Mouse (Mus musculus) kidney, embryonic 14.5 days (tissue): ENCODE data around the gene Clic3. TPM values are rescaled to one million over a fixed set of nuclear protein-coding genes. Genes with fewer than 3 reads are reported as not detected.

Experiments used
- ATAC-seq: fragments of 200-750 bp; cut with Nextera tagmentation; 2 replicates; pipeline ENCODE4 v1.8.0; 2017; ENCODE audit warnings: moderate number of reproducible peaks, mild to moderate bottlenecking, moderate TSS enrichment, moderate library complexity; ENCODE audit not compliant: low FRiP score, low TSS enrichment
- H3K27ac ChIP-seq: fragments of 300-500 bp; sonication (generic); 2 replicates; pipeline ENCODE4 v1.5.1; 2014; ENCODE audit warnings: low read depth, mild to moderate bottlenecking, low read length, moderate library complexity, mixed read lengths
- H3K27me3 ChIP-seq: fragments of 300-500 bp; sonication (generic); 2 replicates; pipeline ENCODE4 v1.6.1; 2014; ENCODE audit warnings: mild to moderate bottlenecking, low read length; ENCODE audit not compliant: control insufficient read depth, insufficient read depth
- H3K36me3 ChIP-seq: fragments of 300-500 bp; sonication (generic); 2 replicates; pipeline ENCODE4 v1.6.1; 2014; ENCODE audit warnings: low read length, mixed read lengths; ENCODE audit not compliant: control insufficient read depth, insufficient read depth
- H3K4me1 ChIP-seq: fragments of 300-500 bp; sonication (generic); 2 replicates; pipeline ENCODE4 v1.6.1; 2014; ENCODE audit warnings: low read length, mixed read lengths; ENCODE audit not compliant: control insufficient read depth, insufficient read depth
- H3K4me2 ChIP-seq: fragments of 300-500 bp; sonication (generic); replicated peaks from 2 replicates; pipeline ENCODE4 v1.6.1; 2014; ENCODE audit warnings: low read depth, mild to moderate bottlenecking, low read length
- H3K4me3 ChIP-seq: fragments of 300-500 bp; sonication (generic); 2 replicates; pipeline ENCODE4 v1.5.1; 2014; ENCODE audit warnings: mild to moderate bottlenecking, low read length
- H3K9ac ChIP-seq: fragments of 300-500 bp; sonication (generic); 2 replicates; pipeline ENCODE4 v1.6.1; 2014; ENCODE audit warnings: low read depth, mild to moderate bottlenecking, low read length, moderate library complexity
- H3K9me3 ChIP-seq: fragments of 300-500 bp; sonication (generic); 2 replicates; pipeline ENCODE4 v1.6.1; 2016; ENCODE audit warnings: low read length; ENCODE audit not compliant: control insufficient read depth
- WGBS: fragments of 180-500 bp; shearing (Covaris S2); extraction: QIAGEN DNeasy Blood & Tissue Kit; methylation state at CpG from one replicate; pipeline ENCODE4 v1.1.7; 2014; 5-methylcytosine and 5-hydroxymethylcytosine counted together
- polyA plus RNA-seq: library from polyadenylated mRNA; unstranded; fragments of >200 nt; fragmentation: Nextera tagmentation; extraction: Ambion mirVana; gene quantifications from 2 replicates; pipeline ENCODE4 v1.2.1, GENCODE M21; 2014

Gene Clic3
- polyA plus RNA-seq, 1 experiment from 2014 or later, result 1.2 TPM

GRCm38 (mm10) chr2:25427256-25427655 lies 29.4 kb upstream of the Clic3 start:
- no peak for ATAC-seq
- H3K27me3 ChIP-seq, result peaks cover 7% of the 10 kb centered on the region
- 90% methylated on average over 5 of the region's 5 CpGs for WGBS
- no peak overlapping the region for H3K27ac ChIP-seq
- H3K36me3 ChIP-seq, result no peaks in the 10 kb centered on the region
- no peaks in the 10 kb centered on the region for H3K9me3 ChIP-seq
- no peak overlapping the region for H3K4me2 ChIP-seq
- H3K4me3 ChIP-seq, result no peak overlapping the region
- peaks cover 16% of the 10 kb centered on the region for H3K4me1 ChIP-seq
- H3K9ac ChIP-seq, result no peak overlapping the region

GRCm38 (mm10) chr2:25428442-25429236 lies 28.0 kb upstream of the Clic3 start, which contains the start of gene Abca2:
Gene Abca2 (plus strand): TSS chr2:25428703.
- Histone ChIP-seq H3K27me3 (peaks cover 7% of the 10 kb centered on the region), H3K9ac (peak within 1 kb of the TSS; percentile 84), H3K9me3 (no peaks in the 10 kb centered on the region), H3K4me3 (peak within 1 kb of the TSS; percentile 75), H3K27ac (peak within 1 kb of the TSS; percentile 62; the same call in 1 of the 2 replicates), H3K4me2 (peak within 1 kb of the TSS; percentile 94), H3K4me1 (peaks cover 16% of the 10 kb centered on the region), H3K36me3 (no peaks in the 10 kb centered on the region)
- WGBS, result under 1% methylated on average over 54 of the region's 89 CpGs
- peak; percentile 86 for ATAC-seq

DNA sequence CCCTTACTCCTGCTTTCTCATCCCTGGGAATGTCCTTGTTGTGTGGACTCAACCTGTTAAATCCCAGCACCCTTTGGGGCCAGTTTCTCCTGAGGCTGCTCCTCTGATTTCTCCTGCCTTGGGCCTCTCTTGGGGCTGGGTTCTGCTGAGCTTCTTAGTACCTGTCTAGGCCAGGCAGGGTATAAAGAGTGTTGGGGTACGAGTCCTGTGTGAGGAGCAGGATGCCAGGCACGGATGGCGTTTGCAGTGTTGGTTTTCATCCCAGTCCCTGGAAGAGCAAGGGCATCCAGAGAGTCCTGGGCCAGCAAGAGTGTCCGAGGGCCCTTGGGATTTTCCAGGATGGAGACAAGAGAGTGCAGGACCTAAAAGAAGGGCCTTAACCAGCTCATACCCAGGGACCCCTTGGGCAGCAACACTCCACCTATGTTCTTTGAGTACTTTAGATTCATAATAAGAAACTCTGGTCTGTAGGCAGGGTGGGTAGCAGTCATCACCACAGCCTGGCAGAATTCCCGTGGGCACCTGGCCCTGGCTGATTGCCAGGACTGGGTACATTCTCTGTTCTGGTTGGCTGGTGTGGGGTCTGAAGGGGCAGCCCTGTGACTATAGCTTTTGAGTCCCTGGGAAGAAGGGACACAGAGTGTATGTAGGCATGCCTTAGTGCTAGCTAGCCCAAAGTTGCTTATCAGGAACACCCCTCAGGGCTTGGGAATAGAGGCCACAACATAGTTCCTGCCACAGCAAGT lies 27.0 kb upstream of the Clic3 start:
- peak overlapping the region; percentile 75 for H3K4me3 ChIP-seq
- no peaks in the 10 kb centered on the region for H3K9me3 ChIP-seq
- H3K27me3 ChIP-seq, result peaks cover 6% of the 10 kb centered on the region
- H3K9ac ChIP-seq, result peak overlapping the region; percentile 84
- ATAC-seq, result no peak
- no peak overlapping the region for H3K27ac ChIP-seq
- H3K4me1 ChIP-seq, result peaks cover 16% of the 10 kb centered on the region
- WGBS, result 65% methylated on average over 5 of the region's 5 CpGs
- H3K4me2 ChIP-seq, result peak overlapping the region; percentile 94
- H3K36me3 ChIP-seq, result no peaks in the 10 kb centered on the region

GRCm38 (mm10) chr2:25430395-25431233 lies 26.0 kb upstream of the Clic3 start:
- peak; percentile 60 for ATAC-seq
- no peak overlapping the region for H3K4me3 ChIP-seq
- no peak overlapping the region for H3K9ac ChIP-seq
- no peak overlapping the region for H3K27ac ChIP-seq
- no peaks in the 10 kb centered on the region for H3K36me3 ChIP-seq
- H3K9me3 ChIP-seq, result no peaks in the 10 kb centered on the region
- H3K27me3 ChIP-seq, result no peaks in the 10 kb centered on the region; the same call in 1 of the 2 replicates
- H3K4me2 ChIP-seq, result 0 out of 2 replicates have a peak overlapping the region, but pooled peaks have one; percentile 11
- 53% methylated on average over 17 of the region's 17 CpGs for WGBS
- peaks cover 16% of the 10 kb centered on the region for H3K4me1 ChIP-seq

DNA sequence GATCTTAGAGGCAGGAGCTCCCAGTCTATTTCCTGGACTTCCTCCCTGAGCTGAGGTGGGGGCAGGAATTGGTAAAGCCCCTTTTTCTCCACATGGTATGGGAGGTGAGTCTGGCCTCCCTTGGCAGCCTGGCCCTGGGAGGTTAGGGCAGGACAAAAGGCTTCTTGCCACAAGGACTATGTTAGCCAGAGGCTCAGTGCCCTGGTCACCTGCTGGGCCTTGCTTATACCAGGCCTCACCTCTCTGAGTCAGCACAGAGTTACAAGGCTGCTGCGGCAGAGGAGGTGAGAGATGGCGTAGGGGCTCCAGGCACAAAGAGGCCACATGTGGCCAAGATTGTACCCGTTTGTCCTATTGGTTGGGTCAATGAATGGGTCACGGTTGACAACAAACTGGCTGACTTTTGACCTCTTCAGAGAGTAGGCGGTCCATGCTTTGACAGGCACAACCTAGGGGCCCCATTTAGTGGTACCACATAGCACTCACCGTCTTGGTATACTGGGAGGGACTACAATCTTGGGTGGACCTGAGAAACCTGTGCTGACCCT lies 25.3 kb upstream of the Clic3 start:
- H3K36me3 ChIP-seq, result 0 out of 2 replicates have a peak, but pooled peaks cover 3% of the 10 kb centered on the region
- no peak overlapping the region for H3K9ac ChIP-seq
- 67% methylated on average over 6 of the region's 6 CpGs for WGBS
- H3K27ac ChIP-seq, result no peak overlapping the region
- H3K9me3 ChIP-seq, result no peaks in the 10 kb centered on the region
- no peak for ATAC-seq
- 0 out of 2 replicates have a peak overlapping the region, but pooled peaks have one; percentile 6 for H3K4me2 ChIP-seq
- no peak overlapping the region for H3K4me3 ChIP-seq
- no peaks in the 10 kb centered on the region; the same call in 1 of the 2 replicates for H3K27me3 ChIP-seq
- peaks cover 16% of the 10 kb centered on the region for H3K4me1 ChIP-seq

- Histone ChIP-seq H3K27me3 (no peaks in the 10 kb centered on the region), H3K4me1 (peaks cover 16% of the 10 kb centered on the region), H3K4me3 (no peak overlapping the region), H3K4me2 (no peak overlapping the region), H3K27ac (no peak overlapping the region), H3K9me3 (no peaks in the 10 kb centered on the region), H3K36me3 (0 out of 2 replicates have a peak, but pooled peaks cover 9% of the 10 kb centered on the region), H3K9ac (no peak overlapping the region)
- WGBS, result 72% methylated on average over 11 of the region's 11 CpGs
- no peak for ATAC-seq
Measured at GRCm38 (mm10) chr2:25432326-25433098, 24.1 kb upstream of the Clic3 start.

- ATAC-seq, result no peak
- H3K27ac ChIP-seq, result no peak overlapping the region
- peaks cover 13% of the 10 kb centered on the region; the same call in 1 of the 2 replicates for H3K36me3 ChIP-seq
- no peak overlapping the region for H3K4me3 ChIP-seq
- H3K27me3 ChIP-seq, result no peaks in the 10 kb centered on the region
- WGBS, result 89% methylated on average over 17 of the region's 17 CpGs
- no peak overlapping the region for H3K9ac ChIP-seq
- H3K9me3 ChIP-seq, result no peaks in the 10 kb centered on the region
- H3K4me2 ChIP-seq, result no peak overlapping the region
- peaks cover 16% of the 10 kb centered on the region for H3K4me1 ChIP-seq
Measured at GRCm38 (mm10) chr2:25433101-25433500, 23.5 kb upstream of the Clic3 start.

DNA sequence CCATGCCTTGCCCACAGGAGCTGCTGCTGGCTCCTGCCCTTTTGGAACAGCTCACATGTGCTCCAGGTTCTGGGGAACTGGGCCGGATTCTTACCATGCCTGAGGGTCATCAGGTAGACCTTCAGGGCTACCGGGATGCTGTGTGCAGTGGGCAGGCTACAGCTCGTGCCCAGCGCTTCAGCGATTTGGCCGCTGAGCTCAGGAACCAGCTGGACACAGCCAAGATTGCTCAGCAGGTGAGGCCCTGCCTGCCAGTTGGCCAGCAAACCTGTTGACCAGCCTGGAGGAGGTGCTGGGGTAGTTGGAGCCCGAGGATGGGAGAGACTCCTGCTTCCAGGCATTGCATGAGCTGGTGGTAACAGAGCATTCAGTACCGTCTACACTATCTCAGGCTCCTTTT lies 22.3 kb upstream of the Clic3 start:
- Histone ChIP-seq H3K4me2 (no peak overlapping the region), H3K4me3 (no peak overlapping the region), H3K27me3 (no peaks in the 10 kb centered on the region), H3K9me3 (no peaks in the 10 kb centered on the region), H3K9ac (no peak overlapping the region), H3K27ac (no peak overlapping the region), H3K36me3 (peaks cover 23% of the 10 kb centered on the region), H3K4me1 (peaks cover 16% of the 10 kb centered on the region)
- 89% methylated on average over 8 of the region's 8 CpGs for WGBS
- no peak for ATAC-seq
